Mouse (Mus musculus): ENCODE measurements around the gene Rab42. TPM values are rescaled to one million over a fixed set of nuclear protein-coding genes. Genes with fewer than 3 reads are reported as not detected.

Rab42 gene
- polyA plus RNA-seq (2016; fragmentation: Nextera tagmentation; extraction: Ambion mirVana), result 0.77 and 0.96 TPM in 2 replicates

DNA sequence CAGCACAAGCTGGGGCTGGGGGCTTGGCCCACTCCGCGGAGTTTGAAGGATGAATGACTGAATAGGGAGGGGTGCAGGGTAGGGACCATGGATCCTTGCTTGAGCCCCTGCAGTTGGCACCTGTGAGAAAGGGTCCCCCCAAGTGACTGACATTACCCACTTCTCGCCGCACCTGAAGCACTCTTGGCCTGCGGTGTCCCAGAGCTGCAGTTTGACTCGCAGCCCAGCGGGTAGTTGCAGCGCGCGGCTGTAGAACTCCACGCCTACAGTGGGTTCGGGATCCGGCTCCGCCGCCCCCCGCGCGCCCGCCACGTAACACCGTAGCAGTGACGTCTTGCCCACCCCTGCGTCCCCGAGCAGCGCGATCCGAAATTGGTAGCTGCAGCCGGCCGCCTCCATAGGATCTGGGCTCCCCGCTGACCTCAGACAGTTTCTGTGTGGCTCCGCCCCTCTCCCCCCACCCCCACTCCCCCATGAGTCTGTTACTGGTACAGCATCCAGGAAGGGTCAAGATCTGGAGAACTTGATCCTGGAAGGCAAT is at the start of gene Rab42:
Gene Rab42 (minus strand): TSS at position 447 of the 541 bp plus-strand sequence.
- peak within 1 kb of the TSS; percentile 57 for H3K4me3 ChIP-seq
- no peaks in the 10 kb centered on the region for H3K27me3 ChIP-seq (ENCODE audit: insufficient read depth, poor library complexity, severe bottlenecking)
- H3K27ac ChIP-seq, result peak within 1 kb of the TSS; percentile 73
- WGBS, result 2% methylated on average over 31 of the region's 31 CpGs
- peak; percentile 71 for DNase-seq (ENCODE audit: low spot score)
- H3K4me1 ChIP-seq (replicated peaks), result peaks cover 12% of the 10 kb centered on the region
- no peaks in the 10 kb centered on the region for H3K36me3 ChIP-seq
- H3K9me3 ChIP-seq, result no peaks in the 10 kb centered on the region

GRCm38 (mm10) chr4:132352739-132353138 is 49.6 kb upstream of the Rab42 start:
- H3K27me3 ChIP-seq (ENCODE audit: insufficient read depth, poor library complexity, severe bottlenecking), result no peaks in the 10 kb centered on the region
- peaks cover 18% of the 10 kb centered on the region for H3K4me1 ChIP-seq (replicated peaks)
- H3K36me3 ChIP-seq, result peaks cover 46% of the 10 kb centered on the region
- under 1% methylated on average over 14 of the region's 14 CpGs for WGBS
- DNase-seq (ENCODE audit: low spot score), result peak; percentile 21
- H3K4me3 ChIP-seq, result peak overlapping the region; percentile 80
- peak overlapping the region; percentile 91 for H3K27ac ChIP-seq
- H3K9me3 ChIP-seq, result no peaks in the 10 kb centered on the region

- 40% methylated on average over 1 of the region's 1 CpGs for WGBS
- H3K27me3 ChIP-seq (ENCODE audit: insufficient read depth, poor library complexity, severe bottlenecking), result no peaks in the 10 kb centered on the region
- DNase-seq (ENCODE audit: low spot score), result no peak
- H3K4me1 ChIP-seq (replicated peaks), result peaks cover 22% of the 10 kb centered on the region
- peaks cover 32% of the 10 kb centered on the region for H3K36me3 ChIP-seq
- H3K4me3 ChIP-seq, result peak overlapping the region; percentile 80
- no peak overlapping the region for H3K27ac ChIP-seq
- H3K9me3 ChIP-seq, result no peaks in the 10 kb centered on the region
Observed at GRCm38 (mm10) chr4:132351401-132351800, 48.2 kb upstream of the Rab42 start.

DNA sequence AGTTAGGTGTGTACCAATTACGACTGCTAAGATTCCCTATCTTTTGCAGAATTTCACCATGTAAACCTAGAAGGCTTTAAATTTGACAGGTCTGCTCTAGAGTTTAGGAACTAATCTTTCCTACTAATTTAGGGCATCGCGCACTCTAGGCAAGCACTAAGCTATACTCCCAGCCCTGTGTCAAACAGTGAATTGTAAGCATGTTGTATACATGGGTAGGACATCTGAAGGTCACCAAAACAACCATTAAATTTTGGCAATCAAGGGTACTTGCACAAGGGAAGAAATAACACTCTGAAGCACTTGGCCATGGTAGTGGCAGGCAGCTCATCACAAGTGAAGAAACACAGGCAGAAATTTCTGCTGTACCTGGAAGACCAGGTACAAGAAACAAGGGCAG is 47.7 kb upstream of the Rab42 start:
- 60% methylated on average over 3 of the region's 3 CpGs for WGBS
- H3K9me3 ChIP-seq, result no peaks in the 10 kb centered on the region
- peaks cover 22% of the 10 kb centered on the region for H3K4me1 ChIP-seq (replicated peaks)
- DNase-seq (ENCODE audit: low spot score), result no peak
- H3K27ac ChIP-seq, result no peak overlapping the region
- 0 out of 2 replicates have a peak overlapping the region, but pooled peaks have one; percentile 80 for H3K4me3 ChIP-seq
- H3K27me3 ChIP-seq (ENCODE audit: insufficient read depth, poor library complexity, severe bottlenecking), result no peaks in the 10 kb centered on the region
- H3K36me3 ChIP-seq, result peaks cover 27% of the 10 kb centered on the region

- Histone ChIP-seq H3K4me1 (replicated peaks) (peaks cover 22% of the 10 kb centered on the region), H3K36me3 (peaks cover 27% of the 10 kb centered on the region; the same call in 1 of the 2 replicates), H3K9me3 (no peaks in the 10 kb centered on the region), H3K27ac (no peak overlapping the region), H3K4me3 (no peak overlapping the region), H3K27me3 (ENCODE audit: insufficient read depth, poor library complexity, severe bottlenecking) (no peaks in the 10 kb centered on the region)
- WGBS, result 29% methylated on average over 2 of the region's 2 CpGs
- DNase-seq (ENCODE audit: low spot score), result no peak
Observed at GRCm38 (mm10) chr4:132350123-132350740, 47.0 kb upstream of the Rab42 start.

DNA sequence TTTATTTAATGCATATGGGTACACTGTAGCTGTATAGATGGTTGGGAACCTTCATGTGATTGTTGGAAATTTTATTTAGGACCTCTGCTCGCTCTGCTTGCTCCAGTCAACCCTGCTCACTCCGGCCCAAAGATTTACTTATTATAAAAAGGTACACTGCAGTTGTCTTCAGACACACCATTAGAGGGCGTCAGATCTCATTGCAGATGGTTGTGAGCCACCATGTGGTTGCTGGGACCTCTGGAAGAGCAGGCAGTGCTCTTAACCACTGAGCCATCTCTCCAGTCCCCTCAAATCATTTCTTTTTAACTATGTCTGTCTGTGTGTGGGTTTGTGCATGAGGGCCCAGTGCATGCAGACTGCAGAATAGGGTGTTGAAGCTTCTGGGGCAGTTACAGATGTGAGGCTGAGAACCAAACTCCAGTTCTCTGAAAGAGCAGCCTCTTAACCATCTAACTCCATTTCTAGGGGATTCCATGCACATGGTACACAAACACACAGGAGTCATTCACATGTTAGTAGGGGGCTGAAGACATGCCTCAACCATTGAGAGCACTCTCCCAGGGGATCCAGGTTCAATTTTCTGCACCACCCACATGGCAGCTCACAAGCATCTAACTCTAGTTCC is 46.4 kb upstream of the Rab42 start:
- H3K36me3 ChIP-seq, result peaks cover 27% of the 10 kb centered on the region; the same call in 1 of the 2 replicates
- H3K4me1 ChIP-seq (replicated peaks), result peaks cover 26% of the 10 kb centered on the region
- 56% methylated on average over 3 of the region's 3 CpGs for WGBS
- H3K27me3 ChIP-seq (ENCODE audit: insufficient read depth, poor library complexity, severe bottlenecking), result no peaks in the 10 kb centered on the region
- DNase-seq (ENCODE audit: low spot score), result no peak
- H3K27ac ChIP-seq, result no peak overlapping the region
- H3K9me3 ChIP-seq, result no peaks in the 10 kb centered on the region
- no peak overlapping the region for H3K4me3 ChIP-seq

- no peaks in the 10 kb centered on the region for H3K27me3 ChIP-seq (ENCODE audit: insufficient read depth, poor library complexity, severe bottlenecking)
- no peak for DNase-seq (ENCODE audit: low spot score)
- 56% methylated on average over 3 of the region's 3 CpGs for WGBS
- H3K36me3 ChIP-seq, result peaks cover 36% of the 10 kb centered on the region
- no peak overlapping the region for H3K27ac ChIP-seq
- H3K4me3 ChIP-seq, result no peak overlapping the region
- no peaks in the 10 kb centered on the region for H3K9me3 ChIP-seq
- peaks cover 39% of the 10 kb centered on the region for H3K4me1 ChIP-seq (replicated peaks)
Observed at GRCm38 (mm10) chr4:132346661-132347060, 43.5 kb upstream of the Rab42 start.

DNA sequence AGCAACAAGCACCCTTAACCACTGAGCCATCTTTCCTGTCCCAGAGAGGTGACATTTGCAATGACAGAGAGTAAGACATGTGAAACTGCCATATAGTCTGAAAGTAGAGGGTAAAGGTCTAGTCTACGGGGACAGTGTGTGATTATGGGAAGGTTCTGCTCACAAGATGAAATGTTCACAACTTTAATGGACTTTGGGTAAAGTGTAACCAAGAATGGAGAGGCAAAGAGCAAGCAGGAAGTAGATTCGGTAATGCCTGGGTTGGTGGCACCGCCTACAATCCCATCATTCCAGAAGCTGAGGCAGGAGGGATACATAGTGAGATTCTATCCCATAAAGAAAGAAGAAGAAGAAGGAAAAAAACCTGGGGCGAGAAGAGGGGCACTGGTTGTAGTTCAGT is 43.1 kb upstream of the Rab42 start:
- Histone ChIP-seq H3K4me3 (no peak overlapping the region), H3K4me1 (replicated peaks) (peaks cover 35% of the 10 kb centered on the region), H3K27ac (no peak overlapping the region), H3K36me3 (peaks cover 36% of the 10 kb centered on the region), H3K9me3 (no peaks in the 10 kb centered on the region), H3K27me3 (ENCODE audit: insufficient read depth, poor library complexity, severe bottlenecking) (no peaks in the 10 kb centered on the region)
- WGBS, result 87% methylated on average over 4 of the region's 4 CpGs
- no peak for DNase-seq (ENCODE audit: low spot score)

- Histone ChIP-seq H3K36me3 (peaks cover 34% of the 10 kb centered on the region), H3K4me1 (replicated peaks) (peaks cover 35% of the 10 kb centered on the region), H3K27ac (peak overlapping the region; percentile 96), H3K9me3 (no peaks in the 10 kb centered on the region), H3K27me3 (ENCODE audit: insufficient read depth, poor library complexity, severe bottlenecking) (no peaks in the 10 kb centered on the region), H3K4me3 (peak overlapping the region; percentile 97)
- WGBS, result 50% methylated on average over 5 of the region's 5 CpGs
- DNase-seq (ENCODE audit: low spot score), result no peak
Observed at GRCm38 (mm10) chr4:132345843-132346212, 42.6 kb upstream of the Rab42 start.

DNA sequence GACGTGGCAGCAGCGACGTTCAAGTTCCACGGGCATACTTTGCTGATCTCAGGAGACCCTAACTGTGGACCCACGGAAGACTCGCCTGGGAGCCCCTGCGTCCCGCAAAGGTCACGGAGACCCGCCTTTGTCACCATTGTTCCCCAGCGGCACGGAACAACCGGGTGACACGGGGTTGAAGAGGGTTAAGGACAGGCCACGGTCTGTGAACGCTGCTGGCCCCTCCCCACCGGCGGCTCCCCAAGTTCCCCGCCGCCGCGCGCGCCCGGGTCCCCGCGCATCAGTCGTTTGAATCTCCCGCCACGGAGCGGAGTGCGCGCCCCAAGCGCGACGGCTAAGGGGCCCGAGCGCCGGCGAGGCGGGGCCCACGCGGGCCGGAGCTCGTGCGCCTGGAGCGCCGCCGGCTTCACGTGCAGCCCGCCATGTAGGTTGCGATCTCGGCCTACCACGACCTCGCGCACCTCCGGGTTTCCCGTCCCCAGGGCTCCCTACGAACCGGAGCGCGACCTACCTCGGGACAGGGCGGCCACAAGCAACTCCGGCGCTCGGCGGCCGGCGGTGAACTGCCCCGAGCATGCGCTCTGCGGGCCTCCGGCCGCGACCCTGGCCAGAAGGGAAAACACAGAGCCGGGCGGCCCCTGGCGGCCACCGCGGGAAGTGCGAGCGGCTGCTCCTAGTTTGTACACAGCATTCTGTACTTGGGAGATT is 42.1 kb upstream of the Rab42 start:
- Histone ChIP-seq H3K36me3 (peaks cover 34% of the 10 kb centered on the region), H3K4me3 (peak overlapping the region; percentile 97), H3K27ac (peak overlapping the region; percentile 96), H3K4me1 (replicated peaks) (peaks cover 35% of the 10 kb centered on the region), H3K27me3 (ENCODE audit: insufficient read depth, poor library complexity, severe bottlenecking) (no peaks in the 10 kb centered on the region), H3K9me3 (no peaks in the 10 kb centered on the region)
- WGBS, result under 1% methylated on average over 83 of the region's 83 CpGs
- peak; percentile 96 for DNase-seq (ENCODE audit: low spot score)

DNA sequence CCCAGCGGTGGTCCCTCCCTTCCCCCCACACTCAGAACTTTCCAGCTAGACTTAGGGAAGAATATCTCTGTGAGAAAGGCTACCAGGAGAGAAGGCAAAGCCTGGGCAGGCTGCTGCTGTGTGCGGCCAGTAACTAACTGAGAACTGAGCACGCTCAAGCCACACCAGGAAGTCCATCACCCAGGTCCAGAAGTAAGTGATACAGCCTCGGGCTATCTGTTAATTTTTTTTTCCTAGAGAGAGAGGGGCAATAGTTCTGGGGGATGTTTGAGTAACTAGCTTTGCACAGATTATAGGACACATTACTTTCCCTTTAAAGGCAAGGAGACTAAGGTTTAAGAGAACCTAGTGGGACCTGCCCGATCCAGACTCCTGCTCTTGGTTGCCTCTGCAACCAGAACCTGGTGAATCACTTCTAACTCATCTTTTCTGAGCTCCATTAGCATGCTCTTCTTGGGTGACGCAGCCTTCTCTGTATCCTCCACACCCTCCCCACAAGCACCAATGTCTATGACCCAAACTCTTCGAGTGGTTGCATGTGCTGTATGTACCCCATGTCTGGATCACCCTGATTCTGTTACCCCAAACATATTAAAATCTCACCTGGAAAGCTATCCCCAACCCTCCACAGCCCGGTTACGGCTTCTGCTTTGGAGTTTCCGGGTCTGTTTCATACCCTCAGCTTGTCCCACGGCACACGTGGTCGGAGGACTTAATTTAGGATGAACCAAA is 41.4 kb upstream of the Rab42 start:
- Histone ChIP-seq H3K36me3 (peaks cover 37% of the 10 kb centered on the region), H3K4me3 (peak overlapping the region; percentile 97), H3K4me1 (replicated peaks) (peaks cover 35% of the 10 kb centered on the region), H3K27me3 (ENCODE audit: insufficient read depth, poor library complexity, severe bottlenecking) (no peaks in the 10 kb centered on the region), H3K27ac (peak overlapping the region; percentile 96), H3K9me3 (no peaks in the 10 kb centered on the region)
- WGBS, result 12% methylated on average over 13 of the region's 13 CpGs
- peak; percentile 53 for DNase-seq (ENCODE audit: low spot score)

- H3K36me3 ChIP-seq, result peaks cover 64% of the 10 kb centered on the region
- peaks cover 29% of the 10 kb centered on the region for H3K4me1 ChIP-seq (replicated peaks)
- H3K9me3 ChIP-seq, result no peaks in the 10 kb centered on the region
- H3K4me3 ChIP-seq, result no peak overlapping the region
- no peaks in the 10 kb centered on the region for H3K27me3 ChIP-seq (ENCODE audit: insufficient read depth, poor library complexity, severe bottlenecking)
- H3K27ac ChIP-seq, result no peak overlapping the region
- DNase-seq (ENCODE audit: low spot score), result no peak
- whole genome bisulfite sequencing, result 78% methylated on average over 3 of the region's 3 CpGs
Observed at GRCm38 (mm10) chr4:132341451-132341850, 38.3 kb upstream of the Rab42 start.
